Mouse (Mus musculus): ENCODE measurements around the gene Zfp526. TPM values are rescaled to one million over a fixed set of nuclear protein-coding genes. Genes with fewer than 3 reads are reported as not detected.
A peak's percentile ranks its signal among the peaks of the same experiment; 100 is the strongest.

Gene Zfp526
- total and polyA plus RNA-seq, 3 experiments, result 9.9 to 27.6 (median 20.8) TPM

GRCm38 (mm10) chr7:25206094-25206830 is 15.0 kb upstream of the Zfp526 start:
- Histone ChIP-seq H3K9me3 (replicated peaks) (no peaks in the 10 kb centered on the region), H3K4me3 (ENCODE audit: low read depth, low read length) (no peak overlapping the region), H3K36me3 (replicated peaks) (peaks cover 100% of the 10 kb centered on the region), H3K4me1 (ENCODE audit: insufficient read depth, low read depth, low read length) (peaks cover 36% of the 10 kb centered on the region), H3K27me3 (ENCODE audit: insufficient read depth, low read length) (no peaks in the 10 kb centered on the region; the same call in 1 of the 2 replicates)
- no peak for DNase-seq (ENCODE audit: low spot score)
- no peak for ATAC-seq (ENCODE audit: extremely low read depth, insufficient number of reproducible peaks, low FRiP score, poor library complexity, severe bottlenecking)
- TF ChIP-seq GATA2 (IDR thresholded peaks at IDR 0.05; ENCODE audit: borderline replicate concordance, low read depth, low read length) (no peak), POLR2AphosphoS5 (IDR thresholded peaks at IDR 0.05; ENCODE audit: insufficient replicate concordance, low read depth, low read length) (no peak), CTCF (IDR thresholded peaks at IDR 0.05; ENCODE audit: low read depth, low read length) (no peak), GATA1 (IDR thresholded peaks at IDR 0.05; ENCODE audit: borderline replicate concordance, low read length) (no peak)

GRCm38 (mm10) chr7:25209161-25209622 is 12.0 kb upstream of the Zfp526 start:
- ATAC-seq (ENCODE audit: extremely low read depth, insufficient number of reproducible peaks, low FRiP score, poor library complexity, severe bottlenecking) (no peak), DNase-seq (ENCODE audit: low spot score) (no peak)

DNA sequence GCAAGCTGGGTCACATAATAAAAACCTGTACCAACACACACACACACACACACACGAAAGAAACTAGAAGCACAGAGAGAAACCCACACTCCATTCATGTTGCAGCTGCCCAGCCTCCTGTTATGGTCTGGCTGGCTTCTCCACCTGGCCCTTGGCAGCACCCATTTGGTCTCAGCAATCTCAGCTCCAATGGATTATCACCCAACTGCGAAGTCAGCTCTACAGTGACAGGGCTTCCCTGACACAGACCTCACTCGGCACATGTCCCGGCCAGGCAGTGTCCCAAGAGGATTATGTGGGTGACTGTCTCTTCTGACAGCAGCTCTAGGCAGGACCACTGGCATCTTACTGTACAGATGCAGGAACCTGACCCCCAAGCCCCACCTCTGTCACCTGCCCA is 10.7 kb upstream of the Zfp526 start:
- H3K36me3 ChIP-seq (replicated peaks), result peaks cover 97% of the 10 kb centered on the region

More at GRCm38 (mm10) chr7:25209161-25209622, 12.0 kb upstream of the Zfp526 start:
- Histone ChIP-seq H3K4me3 (ENCODE audit: low read depth, low read length) (peak overlapping the region; percentile 8; the same call in 1 of the 2 replicates), H3K36me3 (replicated peaks) (peaks cover 98% of the 10 kb centered on the region), H3K9me3 (replicated peaks) (no peaks in the 10 kb centered on the region), H3K27me3 (ENCODE audit: insufficient read depth, low read length) (no peaks in the 10 kb centered on the region), H3K4me1 (ENCODE audit: insufficient read depth, low read depth, low read length) (peaks cover 47% of the 10 kb centered on the region)
- TF ChIP-seq GATA2 (IDR thresholded peaks at IDR 0.05; ENCODE audit: borderline replicate concordance, low read depth, low read length) (no peak), CTCF (IDR thresholded peaks at IDR 0.05; ENCODE audit: low read depth, low read length) (no peak), TAL1 (conservative IDR thresholded peaks at IDR 0.05; ENCODE audit: low read depth, low read length) (no peak), GATA1 (IDR thresholded peaks at IDR 0.05; ENCODE audit: borderline replicate concordance, low read length) (no peak), POLR2AphosphoS5 (IDR thresholded peaks at IDR 0.05; ENCODE audit: insufficient replicate concordance, low read depth, low read length) (no peak)

DNA sequence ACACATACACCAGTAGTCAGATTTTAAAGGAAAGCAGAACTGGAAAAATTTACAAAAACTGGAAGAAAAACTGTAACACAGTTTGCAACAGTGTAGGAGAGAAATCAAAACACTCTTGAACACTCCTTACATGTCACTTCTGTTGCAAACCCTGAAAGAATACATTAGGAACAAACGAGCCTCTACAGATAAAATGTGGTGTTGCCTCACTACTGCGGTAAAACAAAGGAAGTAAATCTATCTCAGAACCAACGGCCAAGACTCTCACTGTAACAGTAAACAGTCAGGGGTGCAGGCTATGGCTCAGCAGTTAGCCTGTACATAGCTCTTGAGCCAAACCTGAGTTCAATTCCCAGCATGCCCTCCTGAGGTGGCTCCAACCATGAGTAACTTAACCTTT is 8.1 kb upstream of the Zfp526 start:
- Histone ChIP-seq H3K36me3 (replicated peaks) (peaks cover 89% of the 10 kb centered on the region), H3K4me1 (ENCODE audit: insufficient read depth, low read depth, low read length) (peaks cover 51% of the 10 kb centered on the region)
- no peak for ATAC-seq (ENCODE audit: extremely low read depth, insufficient number of reproducible peaks, low FRiP score, poor library complexity, severe bottlenecking)

More for the DNA sequence above, 10.7 kb upstream of the Zfp526 start:
- Histone ChIP-seq H3K4me3 (ENCODE audit: low read depth, low read length) (no peak overlapping the region), H3K27me3 (ENCODE audit: insufficient read depth, low read length) (no peaks in the 10 kb centered on the region), H3K4me1 (ENCODE audit: insufficient read depth, low read depth, low read length) (peaks cover 49% of the 10 kb centered on the region), H3K9me3 (replicated peaks) (no peaks in the 10 kb centered on the region)
- TF ChIP-seq GATA1 (IDR thresholded peaks at IDR 0.05; ENCODE audit: borderline replicate concordance, low read length) (no peak), GATA2 (IDR thresholded peaks at IDR 0.05; ENCODE audit: borderline replicate concordance, low read depth, low read length) (no peak), CTCF (IDR thresholded peaks at IDR 0.05; ENCODE audit: low read depth, low read length) (no peak), POLR2AphosphoS5 (IDR thresholded peaks at IDR 0.05; ENCODE audit: insufficient replicate concordance, low read depth, low read length) (no peak), TAL1 (conservative IDR thresholded peaks at IDR 0.05; ENCODE audit: low read depth, low read length) (no peak)
- DNase-seq (ENCODE audit: low spot score) (no peak), ATAC-seq (ENCODE audit: extremely low read depth, insufficient number of reproducible peaks, low FRiP score, poor library complexity, severe bottlenecking) (no peak)

GRCm38 (mm10) chr7:25214172-25214571 is 7.1 kb upstream of the Zfp526 start:
- ATAC-seq (ENCODE audit: extremely low read depth, insufficient number of reproducible peaks, low FRiP score, poor library complexity, severe bottlenecking) (no peak), DNase-seq (ENCODE audit: low spot score) (no peak)
- no peak overlapping the region for H3K4me3 ChIP-seq (ENCODE audit: low read depth, low read length)
- H3K4me1 ChIP-seq (ENCODE audit: insufficient read depth, low read depth, low read length), result peaks cover 53% of the 10 kb centered on the region
- H3K9me3 ChIP-seq (replicated peaks), result no peaks in the 10 kb centered on the region
- peaks cover 83% of the 10 kb centered on the region for H3K36me3 ChIP-seq (replicated peaks)
- H3K27me3 ChIP-seq (ENCODE audit: insufficient read depth, low read length), result no peaks in the 10 kb centered on the region
- no peak for TF ChIP-seq CTCF (IDR thresholded peaks at IDR 0.05; ENCODE audit: low read depth, low read length)
- TF ChIP-seq GATA1 (IDR thresholded peaks at IDR 0.05; ENCODE audit: borderline replicate concordance, low read length), result no peak

More for the DNA sequence above, 8.1 kb upstream of the Zfp526 start:
- Histone ChIP-seq H3K4me3 (ENCODE audit: low read depth, low read length) (no peak overlapping the region), H3K27me3 (ENCODE audit: insufficient read depth, low read length) (no peaks in the 10 kb centered on the region), H3K9me3 (replicated peaks) (no peaks in the 10 kb centered on the region)
- no peak for DNase-seq (ENCODE audit: low spot score)
- TF ChIP-seq GATA2 (IDR thresholded peaks at IDR 0.05; ENCODE audit: borderline replicate concordance, low read depth, low read length) (no peak), POLR2AphosphoS5 (IDR thresholded peaks at IDR 0.05; ENCODE audit: insufficient replicate concordance, low read depth, low read length) (no peak), CTCF (IDR thresholded peaks at IDR 0.05; ENCODE audit: low read depth, low read length) (no peak), GATA1 (IDR thresholded peaks at IDR 0.05; ENCODE audit: borderline replicate concordance, low read length) (no peak), TAL1 (conservative IDR thresholded peaks at IDR 0.05; ENCODE audit: low read depth, low read length) (no peak)

DNA sequence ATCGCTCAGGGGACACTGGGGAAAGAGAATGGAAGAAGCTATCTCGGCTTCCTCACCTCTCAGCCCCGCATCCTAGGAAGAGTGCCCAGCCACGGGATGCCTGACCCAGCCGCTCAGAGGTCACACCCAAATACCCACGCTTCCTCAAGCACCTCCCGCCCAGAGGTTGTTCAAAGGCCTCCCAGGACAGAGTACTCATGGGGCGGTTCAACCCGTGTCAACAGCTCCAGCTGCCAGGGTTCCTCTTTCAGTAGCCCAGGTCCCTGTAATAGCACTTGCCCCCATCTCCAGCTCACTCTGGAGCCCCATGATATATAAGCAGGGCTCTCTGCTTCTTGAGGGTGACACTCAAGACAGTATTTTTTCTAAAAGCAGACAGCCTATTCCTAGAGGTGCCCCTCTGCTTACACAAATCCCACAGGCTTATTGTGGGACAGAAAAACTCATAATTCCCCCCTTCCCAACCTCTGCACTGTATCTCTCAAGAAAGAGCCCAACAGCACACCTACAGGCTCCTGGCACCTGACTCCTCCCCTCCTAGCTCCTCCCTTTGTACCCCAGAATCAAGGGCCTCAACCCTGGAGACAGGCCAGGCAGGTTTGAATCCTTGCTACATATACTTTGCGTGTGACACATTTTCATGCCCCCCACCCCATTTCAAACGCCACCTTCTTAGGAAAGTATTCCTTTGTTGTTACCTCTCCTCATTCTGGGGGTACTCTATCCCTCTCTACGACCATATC is 3.4 kb upstream of the Zfp526 start:
- TF ChIP-seq CTCF (IDR thresholded peaks at IDR 0.05; ENCODE audit: low read depth, low read length), result no peak
- Histone ChIP-seq H3K9me3 (replicated peaks) (no peaks in the 10 kb centered on the region), H3K4me1 (ENCODE audit: insufficient read depth, low read depth, low read length) (peaks cover 55% of the 10 kb centered on the region), H3K4me3 (ENCODE audit: low read depth, low read length) (peak overlapping the region; percentile 45; the same call in 1 of the 2 replicates), H3K27me3 (ENCODE audit: insufficient read depth, low read length) (no peaks in the 10 kb centered on the region), H3K36me3 (replicated peaks) (peaks cover 51% of the 10 kb centered on the region)
- DNase-seq (ENCODE audit: low spot score) (no peak), ATAC-seq (ENCODE audit: extremely low read depth, insufficient number of reproducible peaks, low FRiP score, poor library complexity, severe bottlenecking) (no peak)

All from G1E (cell line).